Comparison of ENCODE assay signal across 18 mouse cellular contexts in the genomic region with DNA sequence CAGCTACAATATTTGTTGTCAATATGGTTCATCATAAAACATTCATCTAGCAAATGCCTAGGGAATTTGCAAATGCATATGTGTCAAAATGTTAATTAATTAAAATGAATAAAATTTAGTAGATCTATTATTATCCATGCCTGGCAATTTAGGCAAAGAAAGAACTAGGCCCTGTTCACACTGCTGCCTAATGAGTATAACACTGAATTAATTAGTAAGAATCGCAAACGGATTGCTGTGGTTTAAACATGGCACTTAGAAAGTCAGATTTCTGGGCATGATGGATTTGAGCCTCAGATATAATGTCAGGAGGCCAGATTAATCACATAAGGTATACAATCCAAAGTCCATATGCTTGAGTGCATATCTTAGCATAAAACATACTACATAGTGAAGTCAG.
"Had no signal": no experiment of that assay in that cellular context is flagged by ENCODE, and none has a peak within 500 bp of the region (broad histone marks: within the 10 kb centered on the region; RNA-seq: fewer than 3 reads in every experiment).

No protein-coding gene starts in this region.

- ATAC-seq: midbrain, embryonic 16.5 days had no signal

- H3K36me3 ChIP-seq: midbrain, embryonic 10.5 days; midbrain, embryonic 12.5 days; neural tube, embryonic 13.5 days; neural tube, embryonic 15.5 days had no signal

- H3K4me3 ChIP-seq: midbrain, embryonic 10.5 days; midbrain, embryonic 12.5 days; myocyte; neural tube, embryonic 13.5 days; neural tube, embryonic 15.5 days had no signal

- H3K4me1 ChIP-seq: midbrain, embryonic 10.5 days; midbrain, embryonic 12.5 days; neural tube, embryonic 13.5 days; neural tube, embryonic 15.5 days had no signal

- H3K9ac ChIP-seq: lung, embryonic 14.5 days; midbrain, embryonic 12.5 days; neural tube, embryonic 13.5 days; neural tube, embryonic 15.5 days had no signal

- H3K27ac ChIP-seq: midbrain, embryonic 10.5 days; midbrain, embryonic 12.5 days; neural tube, embryonic 13.5 days; neural tube, embryonic 15.5 days had no signal

- H3K9me3 ChIP-seq: midbrain, embryonic 10.5 days; midbrain, embryonic 12.5 days; neural tube, embryonic 13.5 days; neural tube, embryonic 15.5 days had no signal

- DNase-seq: lung, embryonic 14.5 days; lung, postnatal 10 days; lung, postnatal 4 days; midbrain, embryonic 14.5 days; retina, postnatal 1 day; right cerebral cortex, adult 18-20 months; right cerebral cortex, postnatal 25 days; right cerebral cortex, postnatal 4 days; spleen, adult 18-20 months; thymus, adult 18-20 months; thymus, postnatal 14 days; thymus, postnatal 36 days had no signal

- H3K27me3 ChIP-seq: midbrain, embryonic 12.5 days; neural tube, embryonic 13.5 days; neural tube, embryonic 15.5 days had no signal

- H3K4me2 ChIP-seq: lung, embryonic 14.5 days; midbrain, embryonic 12.5 days; neural tube, embryonic 13.5 days; neural tube, embryonic 15.5 days had no signal
